Mouse (Mus musculus) MEL (cell line): ENCODE data around the gene Clec16a. TPM values are rescaled to one million over a fixed set of nuclear protein-coding genes. Genes with fewer than 3 reads are reported as not detected.

ENCODE experiments used
- DNase-seq: peaks from one replicate; pipeline ENCODE4 v3.0.0; 2011; ENCODE audit warnings: low read depth, low spot score
- H3K27ac ChIP-seq: 2 replicates; pipeline ENCODE4 v1.5.1; 2012; ENCODE audit warnings: low read depth, mild to moderate bottlenecking, control low read depth, low read length, moderate library complexity; ENCODE audit not compliant: control insufficient read depth
- H3K27me3 ChIP-seq, 2 experiments: fragments of 150-350 bp in 1 of 2; sonication (generic) in 1 of 2; 2 replicates each; pipeline ENCODE4 v1.6.1; 2012; ENCODE audit warnings: low read length in 2 of 2, mild to moderate bottlenecking in 2 of 2, improper control_type of control experiment in 1 of 2, moderate library complexity in 1 of 2; ENCODE audit not compliant: insufficient read depth in 2 of 2, control insufficient read depth in 1 of 2
- H3K36me3 ChIP-seq, 2 experiments: 2 replicates each; pipeline ENCODE4 v1.6.1; 2012 to 2014; ENCODE audit warnings: low read length in 2 of 2, improper control_type of control experiment in 1 of 2, inconsistent platforms in 1 of 2, mild to moderate bottlenecking in 1 of 2; ENCODE audit not compliant: insufficient read depth in 2 of 2, control insufficient read depth in 1 of 2
- H3K4me1 ChIP-seq, 2 experiments: fragments of 150-350 bp in 1 of 2; sonication (generic) in 1 of 2; 2 replicates each; pipeline ENCODE4 v1.6.1; 2012; ENCODE audit warnings: low read length in 2 of 2, improper control_type of control experiment in 1 of 2, mild to moderate bottlenecking in 1 of 2; ENCODE audit not compliant: insufficient read depth in 2 of 2, control insufficient read depth in 1 of 2
- H3K4me3 ChIP-seq, 2 experiments: fragments of 150-350 bp in 1 of 2; sonication (generic) in 1 of 2; 2 replicates each; pipeline ENCODE4 v1.5.1; 2012; ENCODE audit warnings: low read depth in 2 of 2, low read length in 2 of 2, mild to moderate bottlenecking in 2 of 2, moderate library complexity in 2 of 2, control low read depth in 1 of 2, improper control_type of control experiment in 1 of 2; ENCODE audit not compliant: control insufficient read depth in 1 of 2, insufficient read depth in 1 of 2
- H3K79me2 ChIP-seq: 2 replicates; pipeline ENCODE4 v1.6.1; 2012; ENCODE audit warnings: mild to moderate bottlenecking, low read length, moderate library complexity; ENCODE audit not compliant: control insufficient read depth, poor library complexity, insufficient read depth
- H3K9ac ChIP-seq: 2 replicates; pipeline ENCODE4 v1.6.1; 2012; ENCODE audit warnings: low read depth, mild to moderate bottlenecking, control low read depth, low read length, moderate library complexity; ENCODE audit not compliant: control insufficient read depth, poor library complexity, severe bottlenecking
- H3K9me3 ChIP-seq: fragments of 150-350 bp; sonication (generic); replicated peaks from 2 replicates; pipeline ENCODE4 v1.6.1; 2012; ENCODE audit warnings: mild to moderate bottlenecking, low read length, improper control_type of control experiment, moderate library complexity; ENCODE audit not compliant: insufficient read depth
- CHD2 ChIP-seq: IDR thresholded peaks from 2 replicates; pipeline ENCODE4 v1.6.1; 2011; ENCODE audit warnings: low read length, improper control_type of control experiment
- E2F4 ChIP-seq: IDR thresholded peaks from 2 replicates; pipeline ENCODE4 v1.6.1; 2011; ENCODE audit warnings: low read depth, low read length, improper control_type of control experiment, borderline replicate concordance
- GABPA ChIP-seq: IDR thresholded peaks from 2 replicates; pipeline ENCODE4 v1.6.1; 2012; ENCODE audit warnings: low read depth, mild to moderate bottlenecking, inconsistent platforms, low read length, improper control_type of control experiment, moderate library complexity
- HCFC1 ChIP-seq: IDR thresholded peaks from 2 replicates; pipeline ENCODE4 v1.6.1; 2012; ENCODE audit warnings: low read depth, mild to moderate bottlenecking, inconsistent platforms, low read length, improper control_type of control experiment, moderate library complexity
- JUND ChIP-seq: IDR thresholded peaks from 2 replicates; pipeline ENCODE4 v1.6.1; 2011; ENCODE audit warnings: low read depth, mild to moderate bottlenecking, improper control_type of control experiment, low read length
- KAT2A ChIP-seq: conservative IDR thresholded peaks from 2 replicates; pipeline ENCODE4 v1.6.1; 2012; ENCODE audit warnings: low read depth, low read length, improper control_type of control experiment, inconsistent platforms
- MAFK ChIP-seq: IDR thresholded peaks from 2 replicates; pipeline ENCODE4 v1.6.1; 2011; ENCODE audit warnings: low read depth, mild to moderate bottlenecking, low read length, improper control_type of control experiment, borderline replicate concordance
- MAX ChIP-seq: IDR thresholded peaks from 2 replicates; pipeline ENCODE4 v1.6.1; 2011; ENCODE audit warnings: low read length, improper control_type of control experiment
- MAZ ChIP-seq: IDR thresholded peaks from 2 replicates; pipeline ENCODE4 v1.6.1; 2012; ENCODE audit warnings: low read depth, mild to moderate bottlenecking, inconsistent platforms, low read length, improper control_type of control experiment
- MXI1 ChIP-seq: IDR thresholded peaks from 2 replicates; pipeline ENCODE4 v1.6.1; 2011; ENCODE audit warnings: mild to moderate bottlenecking, low read depth, low read length, improper control_type of control experiment
- MYB ChIP-seq: IDR thresholded peaks from 2 replicates; pipeline ENCODE4 v1.6.1; 2011; ENCODE audit warnings: mild to moderate bottlenecking, low read depth, low read length, improper control_type of control experiment
- MYC ChIP-seq: IDR thresholded peaks from 2 replicates; pipeline ENCODE4 v1.6.1; 2011; ENCODE audit warnings: low read depth, mild to moderate bottlenecking, low read length, improper control_type of control experiment, moderate library complexity
- NRF1 ChIP-seq: IDR thresholded peaks from 2 replicates; pipeline ENCODE4 v1.6.1; 2014; ENCODE audit warnings: low read depth, mild to moderate bottlenecking, inconsistent platforms, low read length, improper control_type of control experiment, moderate library complexity; ENCODE audit not compliant: poor library complexity, insufficient read depth, severe bottlenecking
- POLR2A ChIP-seq, 2 experiments: IDR thresholded peaks; 2 replicates each; pipeline ENCODE4 v1.6.1; 2011 to 2012; ENCODE audit warnings: low read length in 2 of 2, mild to moderate bottlenecking in 2 of 2, control low read depth in 1 of 2, improper control_type of control experiment in 1 of 2, low read depth in 1 of 2, moderate library complexity in 1 of 2; ENCODE audit not compliant: control insufficient read depth in 1 of 2, insufficient read depth in 1 of 2, poor library complexity in 1 of 2
- POLR2AphosphoS5 ChIP-seq: IDR thresholded peaks from 2 replicates; pipeline ENCODE4 v1.6.1; 2012; ENCODE audit warnings: low read depth, borderline replicate concordance, mild to moderate bottlenecking, inconsistent platforms, low read length, moderate library complexity, mixed read lengths
- SIN3A ChIP-seq: IDR thresholded peaks from 2 replicates; pipeline ENCODE4 v1.6.1; 2012; ENCODE audit warnings: low read length, improper control_type of control experiment, inconsistent platforms
- USF1 ChIP-seq: IDR thresholded peaks from 2 replicates; pipeline ENCODE4 v1.6.1; 2014; ENCODE audit warnings: low read depth, mild to moderate bottlenecking, inconsistent platforms, low read length, improper control_type of control experiment, moderate library complexity
- USF2 ChIP-seq, 2 experiments: IDR thresholded peaks; 2 replicates each; pipeline ENCODE4 v1.6.1; 2011 to 2012; ENCODE audit warnings: improper control_type of control experiment in 2 of 2, low read length in 2 of 2, borderline replicate concordance in 1 of 2, inconsistent platforms in 1 of 2, low read depth in 1 of 2, mild to moderate bottlenecking in 1 of 2; ENCODE audit not compliant: insufficient read depth in 1 of 2
- ZC3H11A ChIP-seq: IDR thresholded peaks from 2 replicates; pipeline ENCODE4 v1.6.1; 2012; ENCODE audit warnings: low read depth, mild to moderate bottlenecking, inconsistent platforms, low read length, improper control_type of control experiment
- ZKSCAN1 ChIP-seq: IDR thresholded peaks from 2 replicates; pipeline ENCODE4 v1.6.1; 2012; ENCODE audit warnings: low read depth, mild to moderate bottlenecking, inconsistent platforms, low read length, improper control_type of control experiment, moderate library complexity
- polyA plus RNA-seq, 2 experiments: library from polyadenylated mRNA; stranded (reverse) in 1 of 2; unstranded in 1 of 2; fragments of >175 nt in 1 of 2; fragments of >200 nt in 1 of 2; gene quantifications; 2 replicates each; pipeline versions ENCODE4 v1.2.1 to v1.2.4; 2012; ENCODE audit warnings: low replicate concordance in 2 of 2, low read depth in 1 of 2; ENCODE audit not compliant: insufficient read length in 2 of 2, insufficient read depth in 1 of 2, missing spikeins in 1 of 2
- total RNA-seq: library from RNA; depleted of rRNA; stranded (reverse); fragments of 300-350 nt; gene quantifications from 2 replicates; pipeline ENCODE4 v1.2.3, GENCODE M21; 2012

Gene Clec16a
- total and polyA plus RNA-seq, 3 experiments, result 10.4 to 49.3 (median 22.1) TPM

- DNase-seq, result no peak
- no peaks in the 10 kb centered on the region for H3K27me3 ChIP-seq
- no peaks in the 10 kb centered on the region for H3K79me2 ChIP-seq
- H3K27ac ChIP-seq, result no peak overlapping the region
- no peaks in the 10 kb centered on the region; a peak in 1 of 4 replicates for H3K36me3 ChIP-seq
- no peaks in the 10 kb centered on the region for H3K9me3 ChIP-seq
- no peaks in the 10 kb centered on the region for H3K4me1 ChIP-seq
- TF ChIP-seq NRF1 (no peak), MAZ (no peak), E2F4 (no peak), SIN3A (no peak), MAFK (no peak), JUND (no peak), MXI1 (no peak)
- no peak overlapping the region for H3K4me3 ChIP-seq
- no peak overlapping the region for H3K9ac ChIP-seq
These were observed 33.2 kb downstream of the Clec16a start for GRCm38 (mm10) chr16:10578376-10578775.

- Histone ChIP-seq H3K79me2 (no peaks in the 10 kb centered on the region), H3K27ac (no peak overlapping the region), H3K4me3 (no peak overlapping the region), H3K9me3 (no peaks in the 10 kb centered on the region), H3K9ac (no peak overlapping the region), H3K4me1 (no peaks in the 10 kb centered on the region), H3K36me3 (no peaks in the 10 kb centered on the region; a peak in 1 of 4 replicates), H3K27me3 (no peaks in the 10 kb centered on the region)
- no peak for DNase-seq
- no peak for TF ChIP-seq SIN3A
- no peak for TF ChIP-seq E2F4
- TF ChIP-seq KAT2A, result no peak
- no peak for TF ChIP-seq POLR2A (IDR thresholded peaks at IDR 0.05; ENCODE audit: control insufficient read depth in 1 of 2, insufficient read depth in 1 of 2, low read depth in 1 of 2, low read length in 2 of 2, poor library complexity in 1 of 2)
- no peak for TF ChIP-seq ZC3H11A
- no peak for TF ChIP-seq MAX
- no peak for TF ChIP-seq ZKSCAN1
- no peak for TF ChIP-seq MYC
- TF ChIP-seq CHD2, result no peak
- no peak for TF ChIP-seq HCFC1
- TF ChIP-seq USF1, result no peak
- TF ChIP-seq MYB, result no peak
- TF ChIP-seq USF2 (IDR thresholded peaks at IDR 0.05; ENCODE audit: borderline replicate concordance in 1 of 2, insufficient read depth in 1 of 2, low read depth in 1 of 2, low read length in 2 of 2), result no peak
- no peak for TF ChIP-seq POLR2AphosphoS5
- no peak for TF ChIP-seq GABPA
These were observed 36.2 kb downstream of the Clec16a start for GRCm38 (mm10) chr16:10581234-10581898.
